Mouse (Mus musculus) intestine, postnatal 0 days (tissue): ENCODE results near the gene Actg1. TPM values are rescaled to one million over a fixed set of nuclear protein-coding genes. Genes with fewer than 3 reads are reported as not detected.
"Not testable (repeated sequence)": the region's sequence is repeated elsewhere in the genome, so short reads cannot be mapped to it uniquely, and the experiment has no call there.

Source experiments
- ATAC-seq: fragments of 200-750 bp; cut with Nextera tagmentation; 2 replicates; pipeline ENCODE4 v1.8.0; 2017; ENCODE audit warnings: mild to moderate bottlenecking, moderate TSS enrichment, moderate library complexity
- H3K27ac ChIP-seq: fragments of 300-500 bp; sonication (generic); 2 replicates; pipeline ENCODE4 v1.5.1; 2014; ENCODE audit warnings: mild to moderate bottlenecking, low read depth, low read length, moderate library complexity
- H3K27me3 ChIP-seq: fragments of 300-500 bp; sonication (generic); replicated peaks from 2 replicates; pipeline ENCODE4 v1.6.1; 2014; ENCODE audit warnings: low read length, mixed read lengths; ENCODE audit not compliant: control insufficient read depth, insufficient read depth
- H3K36me3 ChIP-seq: fragments of 300-500 bp; sonication (generic); 2 replicates; pipeline ENCODE4 v1.6.1; 2014; ENCODE audit warnings: mild to moderate bottlenecking, moderate library complexity; ENCODE audit not compliant: control insufficient read depth, insufficient read depth
- H3K4me1 ChIP-seq: fragments of 300-500 bp; sonication (generic); replicated peaks from 2 replicates; pipeline ENCODE4 v1.6.1; 2014; ENCODE audit warnings: antibody characterized with exemption, low read length, mixed read lengths; ENCODE audit not compliant: control insufficient read depth, insufficient read depth
- H3K4me2 ChIP-seq: fragments of 300-500 bp; sonication (generic); replicated peaks from 2 replicates; pipeline ENCODE4 v1.6.1; 2014; ENCODE audit warnings: low read depth, mild to moderate bottlenecking, moderate library complexity
- H3K4me3 ChIP-seq: fragments of 300-500 bp; sonication (generic); 2 replicates; pipeline ENCODE4 v1.5.1; 2014; ENCODE audit warnings: low read depth, low read length
- H3K9ac ChIP-seq: fragments of 300-500 bp; sonication (generic); 2 replicates; pipeline ENCODE4 v1.6.1; 2014; ENCODE audit warnings: mild to moderate bottlenecking, low read depth, low read length
- H3K9me3 ChIP-seq: fragments of 300-500 bp; sonication (generic); 2 replicates; pipeline ENCODE4 v1.6.1; 2016; ENCODE audit warnings: mixed run types; ENCODE audit not compliant: control insufficient read depth
- CTCF ChIP-seq: sonication (generic); IDR thresholded peaks from 2 replicates; pipeline ENCODE4 v1.5.1; 2016; ENCODE audit warnings: low read depth, mild to moderate bottlenecking, control low read depth, antibody characterized with exemption, moderate library complexity
- WGBS: fragments of 180-500 bp; shearing (Covaris S2); extraction: QIAGEN DNeasy Blood & Tissue Kit; methylation state at CpG from one replicate; pipeline ENCODE4 v1.1.7; 2014; 5-methylcytosine and 5-hydroxymethylcytosine counted together
- polyA plus RNA-seq: library from polyadenylated mRNA; unstranded; fragments of >200 nt; fragmentation: Nextera tagmentation; extraction: Ambion mirVana; gene quantifications from 2 replicates; pipeline ENCODE4 v1.2.1, GENCODE M21; 2015

Gene Actg1
- polyA plus RNA-seq, 1 experiment from 2014 or later, result 1,513 TPM

GRCm38 (mm10) chr11:120349371-120349985, 1.1 kb upstream of the Actg1 start:
- peak overlapping the region; percentile 91 for H3K4me3 ChIP-seq
- ATAC-seq, result peak; percentile 2
- H3K4me1 ChIP-seq, result no peaks in the 10 kb centered on the region; the same call in 1 of the 2 replicates
- H3K27ac ChIP-seq, result peak overlapping the region; percentile 99
- whole genome bisulfite sequencing, result 3% methylated on average over 16 of the region's 16 CpGs
- peaks cover 14% of the 10 kb centered on the region for H3K36me3 ChIP-seq
- H3K9me3 ChIP-seq, result no peaks in the 10 kb centered on the region
- H3K4me2 ChIP-seq, result peak overlapping the region; percentile 80
- no peaks in the 10 kb centered on the region for H3K27me3 ChIP-seq
- peak overlapping the region; percentile 100 for H3K9ac ChIP-seq
- TF ChIP-seq CTCF, result no peak

DNA sequence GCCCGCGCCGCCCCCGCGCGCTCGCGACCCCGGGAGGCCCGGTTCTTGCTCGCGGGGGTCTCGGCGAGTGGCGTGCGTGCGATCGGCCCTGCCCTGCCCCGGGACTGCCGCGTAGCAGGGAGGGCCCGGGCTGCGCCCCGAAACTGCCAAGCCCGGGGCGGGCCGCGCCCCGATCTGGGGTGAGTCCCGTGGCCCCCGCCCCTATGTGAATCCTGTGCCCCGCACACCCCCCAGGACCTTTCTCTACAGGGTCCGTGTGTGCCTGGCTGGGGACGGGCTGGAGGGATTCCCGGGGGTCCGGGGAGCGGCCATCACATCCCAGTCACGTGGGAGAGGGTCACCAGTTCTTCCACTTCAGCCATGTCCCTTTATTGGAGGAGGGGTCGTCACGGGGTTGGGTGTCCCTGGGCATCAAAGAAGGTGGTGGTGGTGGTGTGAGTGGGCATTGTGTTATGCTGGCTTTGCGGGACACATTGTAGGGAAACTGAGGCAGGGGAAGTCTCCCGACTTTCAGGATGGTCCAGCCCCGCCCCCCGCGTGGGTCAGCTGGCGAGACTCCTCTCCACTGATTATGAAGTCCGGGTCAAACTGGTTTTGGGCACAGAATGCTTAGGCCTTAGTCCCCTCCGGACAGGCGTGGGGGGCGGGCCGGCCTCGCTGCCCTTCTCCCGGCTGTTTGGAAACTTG, 485 bp upstream of the Actg1 start:
- H3K4me2 ChIP-seq, result peak overlapping the region; percentile 80
- peak overlapping the region; percentile 100 for H3K9ac ChIP-seq
- no peak for TF ChIP-seq CTCF
- H3K27ac ChIP-seq, result peak overlapping the region; percentile 99
- no peaks in the 10 kb centered on the region for H3K9me3 ChIP-seq
- H3K27me3 ChIP-seq, result no peaks in the 10 kb centered on the region
- peaks cover 14% of the 10 kb centered on the region for H3K36me3 ChIP-seq
- H3K4me3 ChIP-seq, result peak overlapping the region; percentile 91
- WGBS, result 1% methylated on average over 50 of the region's 53 CpGs
- ATAC-seq, result peak; percentile 18
- no peaks in the 10 kb centered on the region; the same call in 1 of the 2 replicates for H3K4me1 ChIP-seq

DNA sequence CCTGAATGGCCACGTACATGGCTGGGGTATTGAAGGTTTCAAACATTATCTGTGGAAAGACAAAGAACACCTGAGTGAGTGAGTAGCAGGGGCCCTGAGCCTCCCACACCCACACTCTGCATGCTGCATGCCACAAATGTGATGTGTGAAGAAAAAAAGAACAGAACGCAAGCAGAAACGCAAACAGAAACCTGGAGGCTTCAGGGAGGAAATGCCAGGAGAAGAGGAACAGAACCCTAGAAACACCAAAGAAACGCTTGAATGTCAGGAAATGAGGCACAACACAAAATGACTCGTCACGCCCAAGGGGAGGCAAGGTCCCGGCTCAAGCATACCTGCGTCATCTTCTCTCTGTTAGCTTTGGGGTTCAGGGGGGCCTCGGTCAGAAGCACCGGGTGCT, 1.0 kb downstream of the Actg1 start:
- peaks cover 14% of the 10 kb centered on the region for H3K36me3 ChIP-seq
- H3K27ac ChIP-seq, result no peak overlapping the region
- 2% methylated on average over 10 of the region's 10 CpGs for WGBS
- no peaks in the 10 kb centered on the region for H3K9me3 ChIP-seq
- no peaks in the 10 kb centered on the region; the same call in 1 of the 2 replicates for H3K4me1 ChIP-seq
- peak overlapping the region; percentile 80 for H3K4me2 ChIP-seq
- peak overlapping the region; percentile 91 for H3K4me3 ChIP-seq
- H3K9ac ChIP-seq, result peak overlapping the region; percentile 100
- TF ChIP-seq CTCF, result no peak
- ATAC-seq, result no peak
- no peaks in the 10 kb centered on the region for H3K27me3 ChIP-seq

DNA sequence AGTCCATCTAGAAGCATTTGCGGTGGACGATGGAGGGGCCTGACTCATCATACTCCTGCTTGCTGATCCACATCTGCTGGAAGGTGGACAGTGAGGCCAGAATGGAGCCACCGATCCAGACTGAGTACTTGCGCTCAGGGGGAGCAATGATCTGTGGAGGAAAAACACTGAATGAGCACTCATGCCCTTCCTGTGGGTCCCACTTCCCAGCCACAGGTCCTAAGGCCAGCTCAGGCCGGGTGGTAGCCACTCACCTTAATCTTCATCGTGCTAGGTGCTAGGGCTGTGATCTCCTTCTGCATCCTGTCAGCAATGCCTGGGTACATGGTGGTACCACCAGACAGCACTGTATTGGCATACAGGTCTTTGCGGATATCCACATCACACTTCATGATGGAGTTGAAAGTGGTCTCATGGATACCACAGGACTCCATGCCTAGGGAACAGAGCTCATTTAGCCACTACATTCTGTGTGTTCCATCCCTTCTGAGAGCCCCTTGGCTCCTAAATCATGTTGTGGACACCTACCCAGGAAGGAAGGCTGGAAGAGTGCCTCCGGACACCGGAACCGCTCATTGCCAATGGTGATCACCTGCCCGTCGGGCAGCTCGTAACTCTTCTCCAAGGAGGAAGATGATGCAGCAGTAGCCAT, 1.8 kb downstream of the Actg1 start:
- 25% methylated on average over 11 of the region's 13 CpGs for WGBS
- Histone ChIP-seq H3K27ac (peak overlapping the region; percentile 28; the same call in 1 of the 2 replicates), H3K36me3 (peaks cover 14% of the 10 kb centered on the region)

GRCm38 (mm10) chr11:120345067-120345681, 3.2 kb downstream of the Actg1 start:
- 13% methylated on average over 1 of the region's 1 CpGs for WGBS
- Histone ChIP-seq H3K4me1 (no peaks in the 10 kb centered on the region), H3K9ac (peak overlapping the region; percentile 37; the same call in 1 of the 2 replicates), H3K4me3 (peak overlapping the region; percentile 27; the same call in 1 of the 2 replicates), H3K27me3 (no peaks in the 10 kb centered on the region), H3K4me2 (peak overlapping the region; percentile 48), H3K9me3 (no peaks in the 10 kb centered on the region), H3K36me3 (peaks cover 14% of the 10 kb centered on the region), H3K27ac (no peak overlapping the region)
- no peak for ATAC-seq
- TF ChIP-seq CTCF, result no peak

More for the DNA sequence above, 1.8 kb downstream of the Actg1 start:
- H3K9ac ChIP-seq, result peak overlapping the region; percentile 40; the same call in 1 of the 2 replicates
- H3K4me3 ChIP-seq, result peak overlapping the region; percentile 48
- H3K9me3 ChIP-seq, ATAC-seq, H3K4me1 ChIP-seq, H3K27me3 ChIP-seq: not testable (repeated sequence)
- peak overlapping the region; percentile 67 for H3K4me2 ChIP-seq
